Mouse (Mus musculus) c-Kit-positive CD71-positive TER-119-positive erythroid progenitor cells, embryonic 14.5 days (primary cell): ENCODE results near the gene Ncam1.

Experiments
- DNase-seq: peaks from one replicate; pipeline ENCODE4 v3.0.0-alpha.2; 2013; ENCODE audit warnings: low spot score

The Ncam1 gene

GRCm38 (mm10) chr9:49618699-49619392 lies 179.9 kb downstream of the Ncam1 start:
- no peak for DNase-seq

GRCm38 (mm10) chr9:49618266-49618665 lies 180.5 kb downstream of the Ncam1 start:
- DNase-seq = no peak

GRCm38 (mm10) chr9:49617216-49617615 lies 181.5 kb downstream of the Ncam1 start:
- no peak for DNase-seq

DNA sequence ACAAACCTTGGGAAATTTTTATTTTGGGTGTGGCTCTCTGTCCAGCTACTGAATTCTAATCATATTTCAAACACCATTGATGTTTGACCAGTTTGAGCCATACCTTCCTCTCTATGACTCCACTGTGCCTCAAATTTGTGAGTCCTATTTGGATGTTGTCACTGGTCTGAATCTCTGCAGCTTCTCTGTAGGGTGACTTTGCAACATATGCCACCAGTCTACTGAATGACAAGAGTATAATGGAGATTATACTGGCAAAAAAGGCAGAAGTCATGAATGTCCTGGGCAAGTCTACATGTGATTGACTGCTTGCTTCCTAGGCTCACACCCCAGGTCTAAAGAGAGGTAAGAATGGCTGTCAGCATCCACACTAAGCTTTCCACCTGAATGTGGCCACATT lies 186.3 kb downstream of the Ncam1 start:
- no peak for DNase-seq

DNA sequence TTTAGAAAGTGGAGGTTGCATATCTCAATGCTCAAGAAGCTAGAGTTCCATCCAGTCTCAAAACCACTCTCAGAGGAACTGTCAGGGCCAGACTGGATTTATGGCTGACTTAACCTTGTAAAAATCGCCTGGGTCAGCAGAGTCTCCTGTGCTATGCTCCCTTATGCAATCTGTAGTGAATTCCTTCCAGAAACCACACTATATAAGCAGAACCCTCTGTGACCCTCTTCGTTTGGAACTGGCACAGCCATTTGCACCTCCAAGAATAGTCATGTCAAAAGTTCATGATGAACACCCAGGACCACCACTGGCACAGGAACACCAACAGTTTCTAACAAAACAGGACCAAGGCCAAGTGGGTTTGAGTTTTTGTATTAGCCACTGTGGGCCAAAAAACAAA lies 190.5 kb downstream of the Ncam1 start:
- no peak for DNase-seq

DNA sequence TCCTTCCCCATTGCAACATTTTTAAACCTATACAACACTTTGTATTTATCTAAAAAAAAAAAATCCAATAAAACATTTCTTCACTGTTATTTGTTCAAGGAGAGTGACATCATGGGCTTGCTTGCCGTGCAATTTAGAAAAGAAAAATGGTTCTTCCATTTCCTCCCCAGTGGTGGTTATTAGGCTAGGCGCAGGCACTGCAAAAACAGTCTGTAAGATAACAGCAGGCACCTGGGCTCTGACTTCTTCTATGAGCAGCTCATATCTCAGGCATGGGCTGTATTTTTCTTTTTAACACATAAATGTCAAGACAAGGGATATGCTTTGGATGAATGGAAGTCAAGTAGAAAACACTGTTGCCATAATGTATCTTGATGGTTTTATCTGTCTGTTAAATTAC lies 192.0 kb downstream of the Ncam1 start:
- DNase-seq = no peak

DNA sequence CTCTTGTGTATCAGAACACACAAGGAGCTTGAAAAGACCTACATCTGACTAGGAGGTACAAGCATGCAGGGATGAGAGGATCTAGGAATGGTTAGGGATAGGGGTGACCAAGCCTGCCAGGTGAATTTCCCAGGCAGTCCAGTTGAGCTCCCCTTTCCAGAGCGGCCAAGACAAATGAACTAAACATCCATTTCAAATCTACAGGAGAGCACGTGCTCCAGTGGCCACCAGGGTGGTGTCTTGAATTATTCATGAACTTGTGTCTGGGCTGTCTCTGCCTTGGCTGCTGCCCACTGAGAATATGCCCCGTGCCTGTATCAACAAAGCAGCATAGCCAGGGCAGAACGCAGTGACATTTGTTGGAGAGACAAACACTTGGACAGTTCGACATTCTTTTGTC lies 192.4 kb downstream of the Ncam1 start:
- DNase-seq = no peak

GRCm38 (mm10) chr9:49605791-49606190 lies 192.9 kb downstream of the Ncam1 start:
- no peak for DNase-seq

DNA sequence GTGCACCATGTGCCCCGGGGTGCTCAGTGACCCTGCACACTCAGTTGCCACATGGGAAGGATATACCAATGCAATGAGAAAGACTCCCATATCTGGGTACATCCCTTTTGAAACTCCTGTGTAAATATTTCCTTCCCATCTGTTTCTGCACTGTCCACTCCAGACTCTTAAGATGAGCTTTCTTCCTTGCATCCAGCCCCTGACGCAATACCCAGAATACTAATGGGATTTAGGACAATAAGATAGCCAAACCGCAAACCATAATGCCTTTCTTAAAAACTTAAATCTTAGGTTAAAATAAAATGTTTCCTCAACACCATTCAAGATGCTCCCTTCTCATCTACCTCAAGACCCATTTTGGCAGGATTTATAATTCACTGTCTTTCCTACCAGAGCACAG lies 193.4 kb downstream of the Ncam1 start:
- no peak for DNase-seq

DNA sequence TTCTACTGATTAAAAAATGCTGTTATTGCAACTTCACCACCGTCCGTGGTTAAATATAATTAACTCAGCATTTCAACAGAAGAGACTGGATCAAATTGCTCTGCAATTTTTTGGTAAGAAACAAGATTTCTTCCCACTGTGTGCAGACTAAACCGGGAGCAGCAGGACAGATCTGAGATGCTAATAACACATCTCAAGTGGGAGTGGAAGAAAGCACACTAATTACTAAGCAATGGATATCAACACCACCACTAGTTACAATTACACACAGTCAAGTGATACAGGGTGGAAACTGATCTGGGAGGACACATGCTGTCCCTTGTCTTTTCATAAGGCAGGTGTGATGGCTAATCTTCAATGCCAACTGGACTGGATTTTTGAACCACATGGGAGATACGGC lies 197.5 kb downstream of the Ncam1 start:
- no peak for DNase-seq

DNA sequence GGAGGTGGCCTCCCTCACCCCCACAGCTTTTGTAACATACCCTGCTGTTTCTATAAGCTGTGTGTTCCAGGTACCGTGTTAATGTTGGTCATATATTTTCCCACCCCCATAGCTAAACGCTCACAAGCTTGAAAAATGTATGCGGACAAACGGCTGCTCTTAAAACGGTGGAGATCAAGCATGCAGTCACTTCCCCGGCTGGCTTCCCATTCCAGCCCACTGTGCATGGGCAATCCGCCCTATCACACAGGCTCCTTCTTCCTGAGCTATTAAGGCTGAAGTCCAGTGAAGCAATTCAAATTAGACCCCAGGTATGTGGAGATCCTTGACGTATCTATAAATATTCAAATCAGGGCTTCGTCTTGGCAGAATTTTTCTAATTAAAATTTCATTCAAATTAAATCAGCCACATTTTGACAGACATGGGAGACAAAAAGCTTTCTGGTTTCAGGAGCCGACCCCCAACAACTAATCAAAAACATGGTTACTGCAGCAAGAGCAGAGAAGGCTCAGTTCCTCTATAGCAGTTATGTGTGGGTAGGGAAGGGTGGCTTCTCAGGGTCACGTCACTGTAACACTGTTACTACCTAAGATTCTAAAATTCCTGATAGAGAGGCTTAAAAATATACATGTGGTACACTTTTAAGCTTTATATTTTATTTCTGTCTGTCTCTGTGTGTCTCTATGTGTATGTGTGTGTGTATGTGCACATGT lies 202.9 kb downstream of the Ncam1 start:
- no peak for DNase-seq

DNA sequence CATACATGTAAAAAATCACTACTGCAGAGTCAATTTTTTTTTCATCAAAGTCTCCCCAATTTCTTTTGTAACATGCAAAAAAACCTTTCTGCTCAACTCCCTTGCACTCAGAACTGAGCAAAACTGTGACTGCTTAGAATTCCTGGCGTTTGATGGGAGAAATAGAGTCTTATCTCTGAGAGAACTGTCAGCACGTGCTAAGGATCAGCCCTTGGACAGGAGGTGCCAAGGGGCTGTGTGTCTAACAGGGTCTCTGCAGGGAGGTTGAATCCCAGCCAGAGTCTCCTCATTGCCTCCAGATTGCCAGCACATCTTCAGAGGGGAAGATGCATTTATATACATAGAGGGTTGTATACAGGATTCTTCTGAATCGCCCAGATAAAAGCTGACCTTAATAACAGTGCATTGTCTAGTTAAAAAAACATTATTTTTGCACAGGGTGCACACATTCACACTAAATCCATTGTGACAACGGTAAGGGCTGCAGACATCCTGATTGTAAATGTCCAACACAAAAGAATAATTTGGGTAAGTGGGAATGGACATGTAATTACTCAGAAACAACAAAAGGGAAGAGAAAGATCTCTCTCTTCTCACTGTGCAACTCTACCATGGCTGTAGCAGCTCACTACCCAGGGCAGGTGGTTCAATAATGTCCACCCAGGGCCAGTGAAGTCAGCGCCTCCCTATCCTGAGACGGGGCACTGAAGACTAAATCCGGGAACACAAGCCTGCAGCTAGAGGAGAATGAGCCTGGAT lies 203.7 kb downstream of the Ncam1 start:
- no peak for DNase-seq

DNA sequence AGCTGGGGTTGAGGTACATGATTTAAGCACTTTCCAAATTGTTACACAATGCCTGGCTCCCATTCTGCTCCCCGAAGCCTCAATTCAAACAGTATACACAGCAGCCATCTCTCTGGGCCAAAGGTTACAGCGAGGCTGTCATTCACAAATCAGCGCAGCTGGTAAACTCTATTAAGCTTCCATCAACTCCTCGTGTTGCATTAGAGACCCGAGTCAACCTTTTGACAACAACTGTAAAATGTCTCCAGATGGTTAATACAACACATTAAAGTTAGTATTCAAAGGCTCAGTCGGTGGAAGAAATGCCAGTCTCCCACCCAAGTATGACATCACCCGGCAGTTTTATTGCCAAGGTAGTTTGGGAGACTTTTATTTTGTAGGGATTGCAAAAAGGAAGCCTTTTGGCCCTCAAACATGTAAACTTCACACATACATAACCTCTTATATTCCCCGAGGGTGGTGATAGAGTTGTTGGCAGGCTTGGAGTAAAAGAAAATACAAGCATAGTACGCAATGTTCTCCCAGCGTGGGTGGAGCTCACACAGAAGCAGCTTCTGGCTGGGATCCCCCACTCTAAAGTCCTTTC lies 204.7 kb downstream of the Ncam1 start:
- no peak for DNase-seq

DNA sequence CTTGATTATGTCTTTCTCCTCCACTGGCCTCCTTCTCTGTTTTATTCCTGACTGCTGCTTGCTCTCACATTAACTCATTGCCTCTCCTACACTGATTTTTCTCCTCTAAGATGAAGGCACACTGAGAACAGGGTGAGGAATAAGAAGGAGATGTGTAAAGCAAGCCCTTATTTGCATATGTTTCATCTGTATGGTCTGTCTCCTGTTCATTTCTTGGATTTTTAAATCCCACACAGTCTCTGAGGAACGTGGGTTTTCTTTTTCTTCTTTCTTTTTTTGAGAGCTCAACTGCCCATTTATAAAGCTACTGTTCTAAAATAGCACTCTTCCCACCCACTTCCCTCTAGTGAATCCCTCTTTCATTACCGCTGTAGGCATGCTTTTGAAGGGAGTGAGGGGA lies 206.7 kb downstream of the Ncam1 start:
- DNase-seq = no peak

DNA sequence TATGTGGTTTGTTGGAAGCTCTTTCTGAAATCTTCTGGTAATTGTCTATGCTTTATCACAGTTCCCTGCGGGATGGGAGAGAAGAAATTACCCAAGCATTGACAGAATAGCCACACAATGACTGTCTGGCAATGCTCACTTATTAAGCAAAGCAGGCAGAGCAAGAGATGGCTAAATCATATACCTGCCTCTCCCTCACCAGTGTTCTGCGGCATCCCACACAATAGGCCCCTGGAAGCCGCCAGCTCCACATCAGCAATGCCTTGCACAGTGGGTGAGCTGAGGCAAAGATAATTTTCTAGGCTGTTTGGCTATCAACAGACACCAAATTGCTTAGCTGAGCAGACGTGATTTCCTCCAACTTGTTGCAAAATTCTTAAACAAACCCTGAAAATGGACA lies 208.5 kb downstream of the Ncam1 start:
- DNase-seq = no peak

DNA sequence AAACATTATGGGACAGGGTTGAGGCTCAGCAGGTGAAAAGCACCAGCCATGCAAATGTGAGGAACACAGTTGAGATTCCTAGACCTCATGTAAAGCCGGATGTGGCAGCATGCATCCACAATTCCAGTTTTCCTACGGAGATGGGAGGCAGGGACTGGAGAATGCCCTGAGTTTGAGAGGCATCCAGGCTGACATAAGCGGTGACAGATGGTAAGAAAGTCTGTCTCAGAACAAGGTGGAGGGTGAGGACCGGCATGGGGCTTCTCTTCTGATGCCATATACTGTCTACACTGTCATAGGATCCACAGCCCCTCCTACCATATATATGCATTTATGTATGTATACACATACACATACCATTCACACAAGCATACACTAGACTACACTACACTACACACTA lies 221.6 kb downstream of the Ncam1 start:
- no peak for DNase-seq

- no peak for DNase-seq
Measured at GRCm38 (mm10) chr9:49571695-49572510, 226.8 kb downstream of the Ncam1 start.

DNA sequence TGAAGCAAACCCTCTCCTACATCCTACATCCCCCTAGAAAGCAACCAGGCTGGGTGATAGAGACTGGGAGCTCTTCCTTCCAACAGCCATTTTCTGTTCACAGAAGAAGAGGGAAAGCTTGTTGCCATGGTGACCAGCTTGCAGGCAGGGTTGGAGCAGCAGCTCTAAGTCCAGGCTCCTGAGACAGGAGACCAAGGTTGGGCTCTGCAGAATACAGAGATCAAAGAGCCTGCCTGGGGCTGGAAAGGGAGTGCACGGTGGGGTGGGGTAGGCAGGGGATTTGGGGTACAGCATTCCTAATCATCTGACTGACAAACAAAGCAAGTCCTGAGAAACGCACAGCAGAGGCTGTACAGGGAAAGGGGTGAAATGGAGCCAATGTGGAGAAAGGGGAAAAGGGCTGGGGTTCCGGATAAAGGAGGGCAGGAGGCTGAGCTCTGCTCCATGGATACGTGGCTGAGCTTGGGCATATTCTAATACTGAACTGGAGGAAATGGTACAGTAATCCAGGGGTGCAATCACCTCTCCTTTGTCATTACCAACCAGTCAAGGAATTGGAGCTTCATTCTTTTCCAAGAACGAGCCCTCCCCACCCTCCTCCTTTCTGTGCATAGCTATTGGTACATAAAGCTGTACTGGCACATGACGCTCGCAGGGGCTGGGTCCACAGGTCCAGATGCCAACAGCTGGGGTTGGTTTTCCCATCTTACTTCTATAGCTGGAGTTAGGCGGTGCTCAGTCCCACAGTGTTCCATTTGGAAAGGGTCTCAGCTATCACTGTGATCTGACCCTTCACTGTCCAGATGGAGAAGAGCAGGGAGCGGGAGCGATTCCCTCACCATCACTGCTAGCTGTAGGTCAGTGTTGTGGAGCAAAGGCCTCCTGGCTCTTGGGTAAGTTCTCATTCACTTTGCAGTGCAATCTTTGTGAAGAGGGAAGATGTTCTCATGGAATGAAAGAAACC lies 227.7 kb downstream of the Ncam1 start:
- DNase-seq = no peak

DNA sequence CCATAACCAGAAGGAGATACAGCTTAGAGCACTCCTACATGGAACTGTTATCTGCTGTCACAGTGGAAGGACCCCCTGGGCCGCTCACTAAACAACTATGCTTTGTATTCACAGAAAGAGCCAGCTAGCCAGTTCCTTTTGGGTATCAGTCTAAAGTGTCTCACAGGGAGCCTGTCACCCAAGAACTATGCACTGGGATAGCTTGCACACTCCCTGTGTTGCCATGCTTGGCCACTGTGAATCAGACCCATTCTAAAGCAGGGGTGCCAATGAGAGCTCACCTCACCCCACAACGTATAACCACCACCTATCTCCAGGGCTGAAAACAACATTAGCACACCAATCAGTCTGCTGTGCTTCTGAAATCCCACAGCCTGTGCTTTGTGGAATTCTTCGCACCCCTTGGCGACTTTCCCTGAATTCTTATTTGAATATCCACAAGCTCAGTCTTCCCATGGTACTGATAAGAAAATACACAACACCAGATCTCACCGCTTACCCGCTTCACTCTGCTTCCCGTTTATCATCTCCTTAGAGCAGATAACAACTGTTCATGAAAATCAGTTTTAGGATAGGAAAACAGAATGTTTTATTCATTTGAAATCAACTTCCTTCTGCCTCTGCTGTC lies 228.6 kb downstream of the Ncam1 start:
- DNase-seq = no peak

- no peak for DNase-seq
Measured at GRCm38 (mm10) chr9:49565846-49566245, 232.9 kb downstream of the Ncam1 start.
